Mouse (Mus musculus): ENCODE measurements at regions not wholly inside any gene's neighbourhood (a gene's known extent, or its start where the extent isn't known, plus 50 kb on each side); places are given as distances from the start of the nearest gene placed in this dataset.
"Not testable (repeated sequence)": the region's sequence is repeated elsewhere in the genome, so short reads cannot be mapped to it uniquely, and the experiment has no call there.

DNA sequence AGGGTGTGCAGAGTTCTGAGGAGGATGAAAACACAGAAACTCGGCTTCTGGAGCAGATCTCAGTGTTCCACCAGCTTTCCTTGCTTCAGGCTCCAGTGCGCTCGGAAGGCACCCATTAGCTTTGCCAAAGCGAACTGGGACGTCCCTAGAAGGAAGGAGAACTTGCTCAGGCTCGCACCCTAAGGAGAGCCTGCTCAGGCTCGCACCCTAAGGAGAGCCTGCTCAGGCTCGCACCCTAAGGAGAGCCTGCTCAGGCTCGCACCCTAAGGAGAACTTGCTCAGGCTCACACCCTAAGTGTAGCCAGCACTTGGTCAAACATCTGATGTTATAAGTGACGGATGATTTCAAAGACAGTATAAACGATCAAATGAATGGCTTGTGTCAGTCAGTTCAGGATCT, 74.9 kb upstream of the Ptgfr start:
- not testable (repeated sequence) for H3K4me3 ChIP-seq (replicated peaks); ATAC-seq; H3K36me3 ChIP-seq; H3K27me3 ChIP-seq; H3K4me1 ChIP-seq (replicated peaks); H3K4me2 ChIP-seq (replicated peaks); H3K9ac ChIP-seq (replicated peaks); H3K9me3 ChIP-seq; H3K27ac ChIP-seq
- 88% methylated on average over 11 of the region's 11 CpGs for WGBS

- H3K36me3 ChIP-seq: no peaks in the 10 kb centered on the region
- H3K9ac ChIP-seq (replicated peaks): no peak overlapping the region
- no peak overlapping the region for H3K4me3 ChIP-seq (replicated peaks)
- H3K27me3 ChIP-seq: no peaks in the 10 kb centered on the region
- no peak overlapping the region for H3K27ac ChIP-seq
- no peak for ATAC-seq
- H3K4me2 ChIP-seq (replicated peaks): no peak overlapping the region
- 98% methylated on average over 2 of the region's 2 CpGs for WGBS
- H3K4me1 ChIP-seq (replicated peaks): no peaks in the 10 kb centered on the region
- H3K9me3 ChIP-seq: no peaks in the 10 kb centered on the region
Observed at GRCm38 (mm10) chr3:151910851-151911250, 73.4 kb upstream of the Ptgfr start.

DNA sequence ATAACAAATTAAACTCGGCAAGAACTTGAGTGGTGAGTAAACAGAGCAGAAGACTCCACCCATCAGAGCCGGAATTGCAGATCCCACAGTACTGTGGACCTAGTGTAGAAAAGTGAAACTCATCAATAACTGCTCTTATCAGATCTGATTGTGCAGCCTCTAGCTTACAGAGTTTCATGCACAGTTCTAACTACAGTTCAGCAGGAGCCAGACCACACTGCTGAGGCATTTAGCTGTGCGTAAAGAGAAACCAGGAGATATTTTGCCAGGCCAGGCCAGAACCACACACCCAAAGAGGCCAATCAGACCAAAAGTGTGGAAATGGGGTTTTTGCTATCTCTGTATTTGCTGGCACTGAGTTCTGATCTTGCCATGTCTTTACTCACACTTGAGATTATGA, 71.9 kb upstream of the Ptgfr start:
- Histone ChIP-seq H3K4me1 (replicated peaks) (no peaks in the 10 kb centered on the region), H3K36me3 (no peaks in the 10 kb centered on the region), H3K9ac (replicated peaks) (no peak overlapping the region), H3K4me3 (replicated peaks) (no peak overlapping the region), H3K9me3 (no peaks in the 10 kb centered on the region), H3K27ac (no peak overlapping the region), H3K4me2 (replicated peaks) (no peak overlapping the region), H3K27me3 (no peaks in the 10 kb centered on the region)
- no peak for ATAC-seq
- WGBS: 84% methylated on average over 3 of the region's 3 CpGs

DNA sequence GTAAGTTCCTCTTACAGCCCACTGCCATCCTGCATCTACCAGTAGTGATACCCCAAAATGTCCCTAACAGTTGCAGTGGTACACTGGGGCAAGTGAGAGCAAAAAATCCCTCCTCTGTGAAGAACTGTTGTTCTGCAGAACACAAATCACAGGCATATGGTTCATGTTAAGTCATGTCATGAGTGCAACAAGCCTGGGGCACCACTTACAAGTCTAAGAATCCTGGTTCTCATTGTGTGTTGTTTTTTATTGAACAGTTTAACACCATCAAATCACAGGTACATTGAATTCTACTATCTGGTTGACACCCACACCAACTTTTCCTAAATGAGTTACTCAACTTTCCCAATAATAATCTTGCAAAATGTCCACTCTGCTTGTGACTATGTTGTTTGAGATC, 71.5 kb upstream of the Ptgfr start:
- Histone ChIP-seq H3K4me2 (replicated peaks) (no peak overlapping the region), H3K4me3 (replicated peaks) (no peak overlapping the region), H3K9ac (replicated peaks) (no peak overlapping the region), H3K36me3 (no peaks in the 10 kb centered on the region), H3K27ac (no peak overlapping the region), H3K27me3 (no peaks in the 10 kb centered on the region), H3K9me3 (no peaks in the 10 kb centered on the region), H3K4me1 (replicated peaks) (no peaks in the 10 kb centered on the region)
- ATAC-seq: no peak

DNA sequence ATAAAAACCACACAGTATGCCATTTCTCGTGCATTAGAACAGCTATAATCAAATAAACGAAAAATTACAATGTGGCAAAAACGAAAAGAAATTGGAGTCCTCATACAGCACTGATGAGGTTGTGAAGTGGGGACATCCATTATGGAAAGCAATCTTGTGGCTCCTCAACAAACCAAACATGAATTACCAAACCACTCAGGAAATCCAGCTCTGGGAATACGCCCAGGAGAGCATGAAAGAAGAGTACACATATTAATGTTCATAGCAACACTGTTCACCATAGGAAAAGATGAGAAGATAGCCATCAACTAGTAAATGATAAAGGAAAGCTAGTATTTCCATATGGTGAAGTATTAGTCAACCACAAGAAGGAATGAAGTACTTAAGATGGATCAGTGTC, 68.3 kb upstream of the Ptgfr start:
- Histone ChIP-seq H3K4me3 (replicated peaks) (no peak overlapping the region), H3K9me3 (no peaks in the 10 kb centered on the region), H3K27me3 (no peaks in the 10 kb centered on the region), H3K4me2 (replicated peaks) (no peak overlapping the region), H3K9ac (replicated peaks) (no peak overlapping the region), H3K36me3 (no peaks in the 10 kb centered on the region), H3K4me1 (replicated peaks) (no peaks in the 10 kb centered on the region), H3K27ac (no peak overlapping the region)
- no peak for ATAC-seq
- 89% methylated on average over 4 of the region's 4 CpGs for WGBS

- Histone ChIP-seq H3K9me3 (no peaks in the 10 kb centered on the region), H3K4me3 (replicated peaks) (no peak overlapping the region), H3K9ac (replicated peaks) (no peak overlapping the region), H3K27me3 (no peaks in the 10 kb centered on the region), H3K4me2 (replicated peaks) (no peak overlapping the region), H3K27ac (no peak overlapping the region), H3K4me1 (replicated peaks) (no peaks in the 10 kb centered on the region), H3K36me3 (no peaks in the 10 kb centered on the region)
- ATAC-seq: no peak
- WGBS: 86% methylated on average over 2 of the region's 2 CpGs
Observed at GRCm38 (mm10) chr3:151903169-151903568, 65.7 kb upstream of the Ptgfr start.

GRCm38 (mm10) chr3:151902216-151902827, 64.9 kb upstream of the Ptgfr start:
- H3K27ac ChIP-seq: no peak overlapping the region
- WGBS: 86% methylated on average over 13 of the region's 13 CpGs
- no peak overlapping the region for H3K4me3 ChIP-seq (replicated peaks)
- H3K4me2 ChIP-seq (replicated peaks): no peak overlapping the region
- H3K9me3 ChIP-seq: no peaks in the 10 kb centered on the region
- no peaks in the 10 kb centered on the region for H3K27me3 ChIP-seq
- no peaks in the 10 kb centered on the region for H3K36me3 ChIP-seq
- ATAC-seq: no peak
- H3K4me1 ChIP-seq (replicated peaks): no peaks in the 10 kb centered on the region
- H3K9ac ChIP-seq (replicated peaks): no peak overlapping the region

DNA sequence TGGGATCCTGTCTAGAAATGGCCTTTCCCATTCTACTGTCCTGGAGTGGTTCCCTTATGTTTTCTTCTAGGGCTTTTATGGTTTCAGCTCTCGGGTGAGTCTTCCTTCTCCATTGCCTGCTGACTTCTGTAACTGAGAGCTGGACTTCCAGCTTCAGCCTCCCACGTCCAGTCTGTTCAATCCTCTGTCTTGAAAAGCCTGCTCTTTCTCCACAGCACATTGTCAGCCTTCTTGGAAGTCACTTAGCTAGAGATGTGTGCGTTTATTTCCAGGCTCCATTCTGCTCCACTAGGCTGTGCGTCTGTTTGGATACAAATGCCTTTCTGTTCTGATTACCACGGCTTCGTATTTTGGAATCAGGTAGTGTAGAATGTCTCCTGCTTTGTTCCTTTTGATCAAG, 62.2 kb upstream of the Ptgfr start:
- Histone ChIP-seq H3K27ac (no peak overlapping the region), H3K9me3 (no peaks in the 10 kb centered on the region), H3K9ac (replicated peaks) (no peak overlapping the region), H3K4me1 (replicated peaks) (no peaks in the 10 kb centered on the region), H3K4me2 (replicated peaks) (no peak overlapping the region), H3K27me3 (no peaks in the 10 kb centered on the region), H3K36me3 (no peaks in the 10 kb centered on the region), H3K4me3 (replicated peaks) (no peak overlapping the region)
- WGBS: 86% methylated on average over 6 of the region's 6 CpGs
- ATAC-seq: no peak

GRCm38 (mm10) chr3:151899094-151899493, 61.7 kb upstream of the Ptgfr start:
- H3K36me3 ChIP-seq: no peaks in the 10 kb centered on the region
- H3K9ac ChIP-seq (replicated peaks): no peak overlapping the region
- no peaks in the 10 kb centered on the region for H3K27me3 ChIP-seq
- 90% methylated on average over 4 of the region's 4 CpGs for WGBS
- no peak overlapping the region for H3K27ac ChIP-seq
- no peaks in the 10 kb centered on the region for H3K9me3 ChIP-seq
- H3K4me3 ChIP-seq (replicated peaks): no peak overlapping the region
- H3K4me1 ChIP-seq (replicated peaks): no peaks in the 10 kb centered on the region
- H3K4me2 ChIP-seq (replicated peaks): no peak overlapping the region
- no peak for ATAC-seq

DNA sequence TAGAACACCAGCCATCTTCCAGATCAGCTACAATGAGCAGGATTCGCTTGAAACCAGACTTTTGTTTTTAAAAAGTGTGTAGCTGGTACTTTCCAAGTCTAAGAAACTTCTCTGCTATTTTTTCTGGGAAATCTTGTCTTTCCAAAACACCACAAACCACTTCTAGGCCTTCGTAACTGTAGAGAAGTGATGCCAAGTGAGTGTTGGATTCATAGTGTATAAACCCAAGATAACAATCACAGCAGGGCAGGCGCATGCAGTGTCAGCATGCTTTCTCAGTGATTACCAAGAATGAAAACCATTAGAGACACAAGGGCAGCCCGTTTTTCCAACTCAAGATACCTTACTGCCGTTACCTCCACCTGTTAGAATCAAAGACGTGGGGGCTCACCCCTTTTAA, 58.9 kb upstream of the Ptgfr start:
- 0 out of 2 replicates have a peak, but pooled peaks cover 2% of the 10 kb centered on the region for H3K4me1 ChIP-seq (replicated peaks)
- H3K36me3 ChIP-seq: no peaks in the 10 kb centered on the region
- no peaks in the 10 kb centered on the region for H3K9me3 ChIP-seq
- H3K27ac ChIP-seq: no peak overlapping the region
- no peak overlapping the region for H3K4me3 ChIP-seq (replicated peaks)
- H3K4me2 ChIP-seq (replicated peaks): no peak overlapping the region
- H3K9ac ChIP-seq (replicated peaks): no peak overlapping the region
- WGBS: 89% methylated on average over 6 of the region's 6 CpGs
- ATAC-seq: no peak
- no peaks in the 10 kb centered on the region for H3K27me3 ChIP-seq

GRCm38 (mm10) chr3:151894712-151895111, 57.3 kb upstream of the Ptgfr start:
- no peak for ATAC-seq

DNA sequence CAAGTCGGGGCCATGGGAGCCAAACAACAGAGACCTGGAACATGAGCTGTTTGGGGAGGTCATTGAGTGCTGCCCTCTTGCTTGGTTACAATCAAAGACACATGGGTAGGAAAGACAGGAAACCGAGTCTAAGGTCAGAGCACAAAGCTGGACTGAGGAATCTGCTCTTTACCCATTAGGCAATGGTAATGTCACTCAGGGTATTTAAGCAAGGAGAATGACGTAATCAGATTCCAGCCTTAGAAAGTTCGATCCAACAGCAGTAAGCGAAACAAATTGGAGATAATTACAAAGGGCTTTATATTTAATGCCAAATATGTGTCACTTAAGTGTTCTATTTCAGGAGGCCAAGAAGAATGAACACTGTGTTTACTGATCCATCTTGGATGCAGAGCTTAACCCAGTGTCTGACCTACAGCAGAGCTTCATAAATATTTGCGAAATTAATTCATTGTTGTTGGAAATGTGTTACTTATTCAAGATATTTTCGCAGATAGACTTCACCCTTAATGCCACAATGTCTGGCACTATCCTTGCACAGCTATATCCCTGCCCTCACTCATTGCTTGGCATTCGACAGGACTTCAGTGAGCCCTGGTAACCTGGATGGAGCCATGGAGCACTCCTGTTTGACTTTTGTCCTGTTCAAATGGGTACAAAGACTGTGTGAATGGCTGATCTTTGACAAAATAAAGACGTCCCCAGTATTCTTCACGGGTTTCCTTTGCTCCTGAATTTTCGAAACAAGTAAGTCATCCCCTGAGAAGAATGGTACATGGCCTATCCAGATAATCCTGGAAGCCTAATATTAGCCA, 56.2 kb upstream of the Ptgfr start:
- Histone ChIP-seq H3K9ac (replicated peaks) (no peak overlapping the region), H3K27me3 (no peaks in the 10 kb centered on the region), H3K9me3 (no peaks in the 10 kb centered on the region), H3K4me2 (replicated peaks) (no peak overlapping the region), H3K27ac (no peak overlapping the region), H3K4me1 (replicated peaks) (0 out of 2 replicates have a peak, but pooled peaks cover 2% of the 10 kb centered on the region), H3K36me3 (no peaks in the 10 kb centered on the region), H3K4me3 (replicated peaks) (no peak overlapping the region)
- 76% methylated on average over 11 of the region's 11 CpGs for WGBS
- no peak for ATAC-seq

More at GRCm38 (mm10) chr3:151894712-151895111, 57.3 kb upstream of the Ptgfr start:
- no peak overlapping the region for H3K27ac ChIP-seq
- no peak overlapping the region for H3K4me2 ChIP-seq (replicated peaks)
- no peaks in the 10 kb centered on the region for H3K9me3 ChIP-seq
- H3K4me1 ChIP-seq (replicated peaks): 0 out of 2 replicates have a peak, but pooled peaks cover 2% of the 10 kb centered on the region
- no peaks in the 10 kb centered on the region for H3K36me3 ChIP-seq
- 75% methylated on average over 3 of the region's 3 CpGs for WGBS
- no peak overlapping the region for H3K4me3 ChIP-seq (replicated peaks)
- no peaks in the 10 kb centered on the region for H3K27me3 ChIP-seq
- H3K9ac ChIP-seq (replicated peaks): no peak overlapping the region

All from midbrain, embryonic 13.5 days (tissue).